12 mouse cellular contexts compared by ENCODE assay signal in genomic region chr13:37081506-37082241, GRCm38 (mm10). TPM values are rescaled to one million over a fixed set of nuclear protein-coding genes. Genes with fewer than 3 reads are reported as not detected.
DNase-seq lines count a peak whose midpoint lies in the region; ATAC-seq lines count a peak whose summit lies in the region.
"Had no signal": no experiment of that assay in that cellular context is flagged by ENCODE, and none has a peak within 500 bp of the region (broad histone marks: within the 10 kb centered on the region; RNA-seq: fewer than 3 reads in every experiment).

No protein-coding gene starts in this region.

- no peak overlapping the region for H3K27ac ChIP-seq in hindbrain, embryonic 15.5 days (replicated peaks)
- H3K27ac ChIP-seq in midbrain, embryonic 15.5 days: no peak overlapping the region
- H3K27ac ChIP-seq in liver, embryonic 11.5 days (ENCODE audit: low read depth, low read length): no peak overlapping the region
- H3K27ac ChIP-seq: stomach, embryonic 15.5 days had no signal

- 0 out of 2 replicates have a peak, but pooled peaks cover 8% of the 10 kb centered on the region for H3K4me1 ChIP-seq in hindbrain, embryonic 15.5 days (replicated peaks)
- peaks cover 6% of the 10 kb centered on the region; the same call in 1 of the 2 replicates for H3K4me1 ChIP-seq in midbrain, embryonic 15.5 days
- H3K4me1 ChIP-seq in liver, embryonic 11.5 days (replicated peaks; ENCODE audit: control insufficient read depth, insufficient read depth, low read length): no peaks in the 10 kb centered on the region
- H3K4me1 ChIP-seq: stomach, embryonic 15.5 days had no signal

- no peak overlapping the region for H3K9ac ChIP-seq in hindbrain, embryonic 15.5 days
- H3K9ac ChIP-seq in midbrain, embryonic 15.5 days: no peak overlapping the region
- H3K9ac ChIP-seq in liver, embryonic 11.5 days (ENCODE audit: low read depth, low read length): no peak overlapping the region
- H3K9ac ChIP-seq: stomach, embryonic 15.5 days had no signal

- no peaks in the 10 kb centered on the region for H3K9me3 ChIP-seq in hindbrain, embryonic 15.5 days
- H3K9me3 ChIP-seq in midbrain, embryonic 15.5 days: no peaks in the 10 kb centered on the region
- no peaks in the 10 kb centered on the region for H3K9me3 ChIP-seq in liver, embryonic 11.5 days (ENCODE audit: control insufficient read depth, low read length)
- H3K9me3 ChIP-seq: stomach, embryonic 15.5 days had no signal

- peak; percentile 69; the same call in 1 of the 2 replicates for ATAC-seq in hindbrain, embryonic 15.5 days (ENCODE audit: low FRiP score, low read depth)
- ATAC-seq in midbrain, embryonic 15.5 days (replicated peaks): peak; percentile 54
- ATAC-seq in liver, embryonic 11.5 days (replicated peaks; ENCODE audit: low FRiP score): no peak

- H3K4me2 ChIP-seq in hindbrain, embryonic 15.5 days: peak overlapping the region; percentile 33
- peak overlapping the region; percentile 17; the same call in 1 of the 2 replicates for H3K4me2 ChIP-seq in midbrain, embryonic 15.5 days
- H3K4me2 ChIP-seq in liver, embryonic 11.5 days: no peak overlapping the region
- H3K4me2 ChIP-seq: stomach, embryonic 15.5 days had no signal

- no peaks in the 10 kb centered on the region for H3K36me3 ChIP-seq in hindbrain, embryonic 15.5 days
- no peaks in the 10 kb centered on the region for H3K36me3 ChIP-seq in midbrain, embryonic 15.5 days (replicated peaks)
- no peaks in the 10 kb centered on the region for H3K36me3 ChIP-seq in liver, embryonic 11.5 days (ENCODE audit: control insufficient read depth, insufficient read depth, low read length)
- H3K36me3 ChIP-seq: stomach, embryonic 15.5 days had no signal

- DNase-seq in cerebellum, postnatal 14 days: peak; percentile 29 to 48
- no peak for DNase-seq in cerebellum, postnatal 4 days (ENCODE audit: low spot score in 2 of 2)
- DNase-seq in layer of hippocampus, adult 18-20 months (ENCODE audit: low spot score in 2 of 2): peak; percentile 27 to 57
- DNase-seq in layer of hippocampus, postnatal 14 days (ENCODE audit: low spot score in 2 of 2): no peak
- DNase-seq in liver, embryonic 11.5 days (ENCODE audit: low spot score): no peak
- DNase-seq in urinary bladder, adult 18-20 months (ENCODE audit: low spot score in 2 of 2): no peak
- DNase-seq: cerebellum, adult 9-10 months; lung, adult 18-20 months had no signal

- 41% methylated on average over 13 of the region's 13 CpGs for WGBS in hindbrain, embryonic 15.5 days
- 36% methylated on average over 13 of the region's 13 CpGs for WGBS in midbrain, embryonic 15.5 days
- WGBS in liver, embryonic 11.5 days: 74% methylated on average over 13 of the region's 13 CpGs

- H3K27me3 ChIP-seq in hindbrain, embryonic 15.5 days: no peaks in the 10 kb centered on the region
- no peaks in the 10 kb centered on the region for H3K27me3 ChIP-seq in midbrain, embryonic 15.5 days (replicated peaks)
- H3K27me3 ChIP-seq in liver, embryonic 11.5 days (replicated peaks; ENCODE audit: control insufficient read depth, insufficient read depth, low read length): no peaks in the 10 kb centered on the region
- H3K27me3 ChIP-seq: stomach, embryonic 15.5 days had no signal

- no peak overlapping the region for H3K4me3 ChIP-seq in hindbrain, embryonic 15.5 days
- no peak overlapping the region for H3K4me3 ChIP-seq in midbrain, embryonic 15.5 days
- H3K4me3 ChIP-seq in liver, embryonic 11.5 days (ENCODE audit: low read depth, low read length): no peak overlapping the region
- H3K4me3 ChIP-seq: stomach, embryonic 15.5 days had no signal

RNA-seq across cellular contexts. Expression of gene F13a1, which starts 31.6 kb away (rescaled TPM):
- total RNA-seq in layer of hippocampus, adult 18-20 months (2021): 1 to 10 TPM; 1.8 to 3.2 TPM
- total RNA-seq in layer of hippocampus, postnatal 14 days (2021): 1 to 10 TPM; 4.1 to 4.5 TPM
- 15.3 and 18.8 TPM in 2 replicates for polyA plus RNA-seq in hindbrain, embryonic 15.5 days (2015; fragmentation: Nextera tagmentation; extraction: Ambion mirVana)
- polyA plus RNA-seq in midbrain, embryonic 15.5 days (2015; fragmentation: Nextera tagmentation; extraction: Ambion mirVana): 17.3 and 19.4 TPM in 2 replicates
- 7.9 and 10.1 TPM in 2 replicates for polyA plus RNA-seq in liver, embryonic 11.5 days (2014; fragmentation: Nextera tagmentation; extraction: Ambion mirVana)
- total RNA-seq: MEL had no signal

Comparison
In these comparisons a context has a peak if more than half of its experiments do, and no peak if none do; other contexts are left out.
1. DNase-seq: peak in cerebellum, postnatal 14 days (2 of 2) and layer of hippocampus, adult 18-20 months (2 of 2); none in cerebellum, postnatal 4 days (0 of 2), layer of hippocampus, postnatal 14 days (0 of 2), liver, embryonic 11.5 days (single experiment) and urinary bladder, adult 18-20 months (0 of 2).